Mouse (Mus musculus): Measurements from ENCODE around the gene Rbm47.

Gene Rbm47

GRCm38 (mm10) chr5:66067219-66067618, 105.7 kb downstream of the Rbm47 start:
- DNase-seq (ENCODE audit: low spot score in 2 of 2) = no peak

GRCm38 (mm10) chr5:66062930-66063220, 110.0 kb downstream of the Rbm47 start:
- no peak for DNase-seq (ENCODE audit: low spot score in 2 of 2)

- no peak for DNase-seq (ENCODE audit: low spot score in 2 of 2)
Measured at GRCm38 (mm10) chr5:66062046-66062929, 110.6 kb downstream of the Rbm47 start.

- DNase-seq (ENCODE audit: low spot score in 2 of 2) = no peak
Measured at GRCm38 (mm10) chr5:66061667-66062045, 111.3 kb downstream of the Rbm47 start.

- DNase-seq (ENCODE audit: low spot score in 2 of 2) = no peak
Measured at GRCm38 (mm10) chr5:66058844-66059243, 114.1 kb downstream of the Rbm47 start.

GRCm38 (mm10) chr5:66056680-66057079, 116.2 kb downstream of the Rbm47 start:
- DNase-seq (ENCODE audit: low spot score in 2 of 2) = no peak

- DNase-seq (ENCODE audit: low spot score in 2 of 2) = no peak
Measured at GRCm38 (mm10) chr5:66054394-66054793, 118.5 kb downstream of the Rbm47 start.

GRCm38 (mm10) chr5:66052777-66053548, 120.0 kb downstream of the Rbm47 start:
- no peak for DNase-seq (ENCODE audit: low spot score in 2 of 2)

GRCm38 (mm10) chr5:66050841-66051240, 122.1 kb downstream of the Rbm47 start:
- DNase-seq (ENCODE audit: low spot score in 2 of 2) = no peak

- DNase-seq (ENCODE audit: low spot score in 2 of 2) = no peak
Measured at GRCm38 (mm10) chr5:66046356-66046755, 126.6 kb downstream of the Rbm47 start.

- no peak for DNase-seq (ENCODE audit: low spot score in 2 of 2)
Measured at GRCm38 (mm10) chr5:66043897-66044296, 129.0 kb downstream of the Rbm47 start.

GRCm38 (mm10) chr5:66042651-66043340, 130.1 kb downstream of the Rbm47 start:
- DNase-seq (ENCODE audit: low spot score in 2 of 2) = no peak

- DNase-seq (ENCODE audit: low spot score in 2 of 2) = no peak
Measured at GRCm38 (mm10) chr5:66040744-66041279, 132.1 kb downstream of the Rbm47 start.

- no peak for DNase-seq (ENCODE audit: low spot score in 2 of 2)
Measured at GRCm38 (mm10) chr5:66039813-66040212, 133.1 kb downstream of the Rbm47 start.

GRCm38 (mm10) chr5:66037066-66037465, 135.9 kb downstream of the Rbm47 start:
- no peak for DNase-seq (ENCODE audit: low spot score in 2 of 2)

GRCm38 (mm10) chr5:66036440-66037054, 136.4 kb downstream of the Rbm47 start:
- no peak for DNase-seq (ENCODE audit: low spot score in 2 of 2)

- no peak for DNase-seq (ENCODE audit: low spot score in 2 of 2)
Measured at GRCm38 (mm10) chr5:66034375-66035195, 138.3 kb downstream of the Rbm47 start.

GRCm38 (mm10) chr5:66032826-66033225, 140.1 kb downstream of the Rbm47 start:
- DNase-seq (ENCODE audit: low spot score in 2 of 2) = no peak

GRCm38 (mm10) chr5:66031699-66032098, 141.2 kb downstream of the Rbm47 start:
- no peak for DNase-seq (ENCODE audit: low spot score in 2 of 2)

GRCm38 (mm10) chr5:66028232-66028631, 144.7 kb downstream of the Rbm47 start:
- no peak for DNase-seq (ENCODE audit: low spot score in 2 of 2)

GRCm38 (mm10) chr5:66027206-66027605, 145.7 kb downstream of the Rbm47 start:
- no peak for DNase-seq (ENCODE audit: low spot score in 2 of 2)

All from right cerebral cortex, postnatal 36 days (tissue).